Mouse (Mus musculus) lung, postnatal 0 days (tissue): Measurements from ENCODE around the gene Pias1. TPM values are rescaled to one million over a fixed set of nuclear protein-coding genes. Genes with fewer than 3 reads are reported as not detected.

Experiments used
- ATAC-seq: fragments of 200-750 bp; cut with Nextera tagmentation; 2 replicates; pipeline ENCODE4 v1.8.0; 2017; ENCODE audit warnings: moderate library complexity
- DNase-seq: peaks from one replicate; pipeline ENCODE4 v3.0.0-alpha.2; 2016; ENCODE audit warnings: low spot score
- H3K27ac ChIP-seq: fragments of 300-500 bp; sonication (generic); 2 replicates; pipeline ENCODE4 v1.5.1; 2014; ENCODE audit warnings: antibody characterized with exemption, mild to moderate bottlenecking, low read length, mixed read lengths
- H3K27me3 ChIP-seq: fragments of 300-500 bp; sonication (generic); replicated peaks from 2 replicates; pipeline ENCODE4 v1.6.1; 2014; ENCODE audit warnings: low read length, mixed read lengths; ENCODE audit not compliant: insufficient read depth
- H3K36me3 ChIP-seq: fragments of 300-500 bp; sonication (generic); 2 replicates; pipeline ENCODE4 v1.6.1; 2014; ENCODE audit warnings: low read length, mixed read lengths; ENCODE audit not compliant: insufficient read depth
- H3K4me1 ChIP-seq: fragments of 300-500 bp; sonication (generic); 2 replicates; pipeline ENCODE4 v1.6.1; 2014; ENCODE audit warnings: antibody characterized with exemption, low read depth, low read length, mixed read lengths; ENCODE audit not compliant: insufficient read depth
- H3K4me2 ChIP-seq: fragments of 300-500 bp; sonication (generic); replicated peaks from 2 replicates; pipeline ENCODE4 v1.6.1; 2014; ENCODE audit warnings: low read depth, mild to moderate bottlenecking, low read length, moderate library complexity, mixed read lengths
- H3K4me3 ChIP-seq: fragments of 300-500 bp; sonication (generic); 2 replicates; pipeline ENCODE4 v1.5.1; 2014; ENCODE audit warnings: low read depth, low read length
- H3K9ac ChIP-seq: fragments of 300-500 bp; sonication (generic); replicated peaks from 2 replicates; pipeline ENCODE4 v1.6.1; 2014; ENCODE audit warnings: low read depth, mild to moderate bottlenecking
- H3K9me3 ChIP-seq: fragments of 300-500 bp; sonication (generic); 2 replicates; pipeline ENCODE4 v1.6.1; 2016; ENCODE audit warnings: low read length, mixed read lengths
- CTCF ChIP-seq: IDR thresholded peaks from 2 replicates; pipeline ENCODE4 v1.5.1; 2016; ENCODE audit warnings: antibody characterized with exemption, mild to moderate bottlenecking
- EP300 ChIP-seq: IDR thresholded peaks from 2 replicates; pipeline ENCODE4 v1.6.1; 2016; ENCODE audit warnings: antibody characterized with exemption, mild to moderate bottlenecking, control low read depth
- WGBS: fragments of 180-500 bp; shearing (Covaris S2); extraction: QIAGEN DNeasy Blood & Tissue Kit; methylation state at CpG from one replicate; pipeline ENCODE4 v1.1.7; 2014; 5-methylcytosine and 5-hydroxymethylcytosine counted together
- polyA plus RNA-seq: library from polyadenylated mRNA; unstranded; fragments of >200 nt; fragmentation: Nextera tagmentation; extraction: Ambion mirVana; gene quantifications from 2 replicates; pipeline ENCODE4 v1.2.1, GENCODE M21; 2015

Pias1 gene
- polyA plus RNA-seq, 1 experiment from 2014 or later: 59.6 TPM

GRCm38 (mm10) chr9:62835705-62836446, 151.8 kb downstream of the Pias1 start:
- 45% methylated on average over 4 of the region's 4 CpGs for WGBS
- TF ChIP-seq CTCF (0 out of 2 replicates have a peak, but pooled peaks have one; percentile 15), EP300 (no peak)

GRCm38 (mm10) chr9:62834906-62835305, 152.8 kb downstream of the Pias1 start:
- no peak overlapping the region for H3K4me2 ChIP-seq
- no peak for TF ChIP-seq CTCF
- H3K9me3 ChIP-seq: no peaks in the 10 kb centered on the region
- no peak overlapping the region for H3K9ac ChIP-seq
- WGBS: 34% methylated on average over 5 of the region's 5 CpGs
- no peaks in the 10 kb centered on the region for H3K36me3 ChIP-seq
- H3K4me1 ChIP-seq: peaks cover 8% of the 10 kb centered on the region; the same call in 1 of the 2 replicates
- H3K27me3 ChIP-seq: no peaks in the 10 kb centered on the region
- H3K4me3 ChIP-seq: no peak overlapping the region
- DNase-seq (no peak), ATAC-seq (no peak)
- no peak overlapping the region for H3K27ac ChIP-seq

More at GRCm38 (mm10) chr9:62835705-62836446, 151.8 kb downstream of the Pias1 start:
- DNase-seq (no peak), ATAC-seq (no peak)
- Histone ChIP-seq H3K27ac (no peak overlapping the region), H3K4me1 (peaks cover 8% of the 10 kb centered on the region; the same call in 1 of the 2 replicates), H3K4me2 (no peak overlapping the region), H3K4me3 (no peak overlapping the region), H3K36me3 (no peaks in the 10 kb centered on the region), H3K9me3 (no peaks in the 10 kb centered on the region), H3K9ac (no peak overlapping the region), H3K27me3 (no peaks in the 10 kb centered on the region)

GRCm38 (mm10) chr9:62829877-62830276, 157.8 kb downstream of the Pias1 start:
- Histone ChIP-seq H3K27ac (no peak overlapping the region), H3K4me1 (peaks cover 8% of the 10 kb centered on the region; the same call in 1 of the 2 replicates), H3K27me3 (no peaks in the 10 kb centered on the region), H3K36me3 (no peaks in the 10 kb centered on the region), H3K4me2 (no peak overlapping the region), H3K4me3 (no peak overlapping the region), H3K9ac (no peak overlapping the region), H3K9me3 (no peaks in the 10 kb centered on the region)
- WGBS: 80% methylated on average over 6 of the region's 6 CpGs
- no peak for DNase-seq
- no peak for ATAC-seq
- no peak for TF ChIP-seq EP300
- no peak for TF ChIP-seq CTCF

GRCm38 (mm10) chr9:62828662-62829086, 159.1 kb downstream of the Pias1 start:
- Histone ChIP-seq H3K9ac (no peak overlapping the region), H3K36me3 (no peaks in the 10 kb centered on the region), H3K9me3 (no peaks in the 10 kb centered on the region), H3K4me1 (peaks cover 8% of the 10 kb centered on the region; the same call in 1 of the 2 replicates), H3K27ac (peak overlapping the region; percentile 51; the same call in 1 of the 2 replicates), H3K4me3 (peak overlapping the region; percentile 30; the same call in 1 of the 2 replicates), H3K27me3 (no peaks in the 10 kb centered on the region), H3K4me2 (peak overlapping the region; percentile 61)
- ATAC-seq (peak; percentile 99), DNase-seq (peak; percentile 99)
- under 1% methylated on average over 23 of the region's 23 CpGs for WGBS
- peak; percentile 43; the same call in 1 of the 2 replicates for TF ChIP-seq EP300
- TF ChIP-seq CTCF: peak; percentile 99

Other genes starting within 250 kb of the Pias1 start
- gene Fem1b, start 176.0 kb downstream of the Pias1 start, polyA plus RNA-seq: 9.2 and 10.8 TPM in 2 replicates
- 19.1 and 20.3 TPM in 2 replicates for gene Cln6, start 149.1 kb downstream of the Pias1 start, polyA plus RNA-seq
- gene Calml4, start 129.8 kb downstream of the Pias1 start, polyA plus RNA-seq: 19.7 and 20.6 TPM in 2 replicates
- gene Skor1, start 161.0 kb upstream of the Pias1 start, polyA plus RNA-seq: 0.04 TPM in 1 of 2 replicates, not detected in the other